8 mouse cellular contexts compared by ENCODE assay signal in genomic region chr14:46883871-46884441, GRCm38 (mm10). TPM values are rescaled to one million over a fixed set of nuclear protein-coding genes. Genes with fewer than 3 reads are reported as not detected.
A peak's percentile ranks its signal among the peaks of the same experiment; 100 is the strongest.
DNase-seq lines count a peak whose midpoint lies in the region; ATAC-seq and TF ChIP-seq lines count a peak whose summit lies in the region.

No protein-coding gene starts in this region.

- WGBS in forebrain, embryonic 12.5 days, result 1% methylated on average over 29 of the region's 29 CpGs
- under 1% methylated on average over 29 of the region's 29 CpGs for WGBS in heart, postnatal 0 days
- WGBS in liver, postnatal 0 days (ENCODE audit: insufficient replicate concordance), result under 1% methylated on average over 29 of the region's 29 CpGs
- under 1% methylated on average over 29 of the region's 29 CpGs for WGBS in neural tube, embryonic 14.5 days

- H3K9ac ChIP-seq in forebrain, embryonic 12.5 days, result peak overlapping the region; percentile 80
- peak overlapping the region; percentile 91 for H3K9ac ChIP-seq in heart, postnatal 0 days (replicated peaks; ENCODE audit: low read depth, low read length)
- H3K9ac ChIP-seq in liver, postnatal 0 days (replicated peaks), result peak overlapping the region; percentile 48; the same call in 1 of the 2 replicates
- peak overlapping the region; percentile 61 for H3K9ac ChIP-seq in neural tube, embryonic 14.5 days (replicated peaks; ENCODE audit: low read depth, low read length)

- peaks cover 29% of the 10 kb centered on the region for H3K4me1 ChIP-seq in forebrain, embryonic 12.5 days
- H3K4me1 ChIP-seq in heart, postnatal 0 days (ENCODE audit: control insufficient read depth, insufficient read depth), result peaks cover 21% of the 10 kb centered on the region
- peaks cover 4% of the 10 kb centered on the region; the same call in 1 of the 2 replicates for H3K4me1 ChIP-seq in liver, postnatal 0 days (ENCODE audit: insufficient read depth)
- peaks cover 5% of the 10 kb centered on the region; the same call in 1 of the 2 replicates for H3K4me1 ChIP-seq in neural tube, embryonic 14.5 days (ENCODE audit: control insufficient read depth, insufficient read depth, low read length)

- TF ChIP-seq EP300 in heart, postnatal 0 days (IDR thresholded peaks at IDR 0.05; ENCODE audit: low read depth), result no peak
- no peak for TF ChIP-seq EP300 in liver, postnatal 0 days (IDR thresholded peaks at IDR 0.05; ENCODE audit: low read depth)

- peak overlapping the region; percentile 65 for H3K4me3 ChIP-seq in forebrain, embryonic 12.5 days (replicated peaks)
- H3K4me3 ChIP-seq in heart, postnatal 0 days (ENCODE audit: low read depth, low read length), result peak overlapping the region; percentile 72
- H3K4me3 ChIP-seq in liver, postnatal 0 days (ENCODE audit: low read depth, low read length), result peak overlapping the region; percentile 51
- H3K4me3 ChIP-seq in neural tube, embryonic 14.5 days (ENCODE audit: low read depth, low read length), result peak overlapping the region; percentile 62

- H3K27me3 ChIP-seq in forebrain, embryonic 12.5 days, result peaks cover 9% of the 10 kb centered on the region; the same call in 1 of the 2 replicates
- no peaks in the 10 kb centered on the region for H3K27me3 ChIP-seq in heart, postnatal 0 days (ENCODE audit: control insufficient read depth, insufficient read depth, low read length)
- peaks cover 49% of the 10 kb centered on the region for H3K27me3 ChIP-seq in liver, postnatal 0 days (ENCODE audit: insufficient read depth, low read length)
- H3K27me3 ChIP-seq in neural tube, embryonic 14.5 days (ENCODE audit: control insufficient read depth, insufficient read depth, low read length), result peaks cover 11% of the 10 kb centered on the region

- H3K36me3 ChIP-seq in forebrain, embryonic 12.5 days (replicated peaks), result no peaks in the 10 kb centered on the region
- peaks cover 4% of the 10 kb centered on the region for H3K36me3 ChIP-seq in heart, postnatal 0 days (replicated peaks; ENCODE audit: control insufficient read depth, insufficient read depth, low read length)
- no peaks in the 10 kb centered on the region for H3K36me3 ChIP-seq in liver, postnatal 0 days (replicated peaks; ENCODE audit: insufficient read depth, low read length)
- no peaks in the 10 kb centered on the region for H3K36me3 ChIP-seq in neural tube, embryonic 14.5 days (ENCODE audit: control insufficient read depth, insufficient read depth, low read length)

- TF ChIP-seq CTCF in heart, postnatal 0 days (IDR thresholded peaks at IDR 0.05; ENCODE audit: low read depth), result no peak
- no peak for TF ChIP-seq CTCF in liver, postnatal 0 days (IDR thresholded peaks at IDR 0.05; ENCODE audit: low read depth)

- H3K4me2 ChIP-seq in forebrain, embryonic 12.5 days, result peak overlapping the region; percentile 94
- peak overlapping the region; percentile 81 for H3K4me2 ChIP-seq in heart, postnatal 0 days (ENCODE audit: low read depth, low read length)
- peak overlapping the region; percentile 85 for H3K4me2 ChIP-seq in liver, postnatal 0 days (ENCODE audit: low read depth, low read length)
- H3K4me2 ChIP-seq in neural tube, embryonic 14.5 days (ENCODE audit: low read depth, low read length), result peak overlapping the region; percentile 99

- H3K9me3 ChIP-seq in forebrain, embryonic 12.5 days, result no peaks in the 10 kb centered on the region
- no peaks in the 10 kb centered on the region for H3K9me3 ChIP-seq in heart, postnatal 0 days (replicated peaks; ENCODE audit: control insufficient read depth, low read length)
- no peaks in the 10 kb centered on the region for H3K9me3 ChIP-seq in liver, postnatal 0 days (ENCODE audit: low read length)
- H3K9me3 ChIP-seq in neural tube, embryonic 14.5 days (ENCODE audit: control insufficient read depth, low read length), result no peaks in the 10 kb centered on the region

- DNase-seq in B cell, adult 2 months, result peak; percentile 45
- DNase-seq in adrenal gland, postnatal 25 days, result peak; percentile 43
- DNase-seq in heart, postnatal 0 days (ENCODE audit: low spot score), result peak; percentile 53
- DNase-seq in kidney, postnatal 36 days, result peak; percentile 28 to 44
- DNase-seq in liver, postnatal 0 days, result peak; percentile 33
- DNase-seq in thymus, postnatal 36 days, result peak; percentile 11 to 33

- peak overlapping the region; percentile 82 for H3K27ac ChIP-seq in forebrain, embryonic 12.5 days
- H3K27ac ChIP-seq in heart, postnatal 0 days (ENCODE audit: low read depth), result peak overlapping the region; percentile 96
- H3K27ac ChIP-seq in liver, postnatal 0 days (ENCODE audit: low read depth), result no peak overlapping the region
- peak overlapping the region; percentile 75 for H3K27ac ChIP-seq in neural tube, embryonic 14.5 days (ENCODE audit: low read depth, low read length)

- peak; percentile 13 for ATAC-seq in forebrain, embryonic 12.5 days (ENCODE audit: low FRiP score)
- ATAC-seq in heart, postnatal 0 days (ENCODE audit: insufficient read depth, low read depth), result no peak
- ATAC-seq in liver, postnatal 0 days, result no peak
- peak; percentile 1 for ATAC-seq in neural tube, embryonic 14.5 days (ENCODE audit: low read depth)

RNA-seq across cellular contexts. Expression of gene Samd4, which starts 1.3 kb away (rescaled TPM):
- total RNA-seq in adrenal gland, postnatal 25 days (2021), result 20.4 and 31.0 TPM in 2 replicates
- polyA plus RNA-seq in forebrain, embryonic 12.5 days (2016; fragmentation: Nextera tagmentation; extraction: Ambion mirVana), result 5.0 and 5.3 TPM in 2 replicates
- 50.4 and 53.8 TPM in 2 replicates for total RNA-seq in heart, postnatal 0 days (2014; rRNA removed; ENCODE audit: low replicate concordance)
- polyA plus RNA-seq in heart, postnatal 0 days (2015; fragmentation: Nextera tagmentation; extraction: Ambion mirVana), result 12.5 and 12.7 TPM in 2 replicates
- 0.34 and 0.45 TPM in 2 replicates for polyA plus RNA-seq in liver, postnatal 0 days (2015; fragmentation: Nextera tagmentation; extraction: Ambion mirVana)
- polyA plus RNA-seq in neural tube, embryonic 14.5 days (2014; fragmentation: Nextera tagmentation; extraction: Ambion mirVana), result 2.6 and 3.8 TPM in 2 replicates

RNA-seq across cellular contexts. Expression of gene Cgrrf1, which starts 52.0 kb away (rescaled TPM):
- 44.9 and 47.9 TPM in 2 replicates for total RNA-seq in adrenal gland, postnatal 25 days (2021)
- 26.4 and 28.6 TPM in 2 replicates for polyA plus RNA-seq in forebrain, embryonic 12.5 days (2016; fragmentation: Nextera tagmentation; extraction: Ambion mirVana)
- 22.6 and 103 TPM in 2 replicates for total RNA-seq in heart, postnatal 0 days (2014; rRNA removed; ENCODE audit: low replicate concordance)
- polyA plus RNA-seq in heart, postnatal 0 days (2015; fragmentation: Nextera tagmentation; extraction: Ambion mirVana), result 43.5 and 45.7 TPM in 2 replicates
- polyA plus RNA-seq in liver, postnatal 0 days (2015; fragmentation: Nextera tagmentation; extraction: Ambion mirVana), result 34.8 and 35.2 TPM in 2 replicates
- 23.5 and 26.2 TPM in 2 replicates for polyA plus RNA-seq in neural tube, embryonic 14.5 days (2014; fragmentation: Nextera tagmentation; extraction: Ambion mirVana)

Comparison
In these comparisons a context has a peak if more than half of its experiments do, and no peak if none do; other contexts are left out.
1. ATAC-seq: peak in forebrain, embryonic 12.5 days (single experiment) and neural tube, embryonic 14.5 days (single experiment); none in heart, postnatal 0 days (single experiment) and liver, postnatal 0 days (single experiment).
2. Peak in every context shown above with its lines, with median percentiles within 50 percentile points of each other: DNase-seq, H3K4me2 ChIP-seq, H3K4me3 ChIP-seq and H3K9ac ChIP-seq.